Mouse (Mus musculus) urinary bladder, postnatal 36 days (tissue): Measurements from ENCODE around the gene Rad17.

ENCODE experiments used
- DNase-seq, 2 experiments: peaks; one replicate each; pipeline ENCODE4 v3.0.0; 2022; ENCODE audit warnings: low spot score in 2 of 2, mixed read lengths in 1 of 2

Gene Rad17

GRCm38 (mm10) chr13:100570713-100571112 is 80.1 kb downstream of the Rad17 start:
- no peak for DNase-seq

GRCm38 (mm10) chr13:100568359-100568758 is 82.5 kb downstream of the Rad17 start:
- no peak for DNase-seq
